ENCODE assay signal across 8 mouse cellular contexts in the genomic region with DNA sequence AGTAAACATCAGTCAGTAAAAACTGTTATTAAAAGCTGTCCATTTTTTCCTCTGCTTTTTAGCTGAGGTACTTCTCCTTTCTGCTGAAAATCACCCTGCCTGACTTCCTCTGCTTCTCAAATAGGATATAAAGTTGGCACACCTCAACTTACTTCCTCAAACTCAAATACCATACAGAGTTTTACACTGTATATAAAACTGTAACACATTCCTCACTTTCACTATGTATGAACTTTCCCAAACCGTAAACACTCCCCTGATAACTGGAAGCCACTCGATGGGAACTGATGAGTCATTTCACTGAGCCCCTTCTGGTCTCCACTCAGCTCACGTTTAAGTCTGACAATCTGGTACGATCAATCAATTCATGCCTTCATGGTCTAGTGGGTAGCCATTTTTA.
DNase-seq lines count a peak whose midpoint lies in the region; ATAC-seq and TF ChIP-seq lines count a peak whose summit lies in the region.
"Not testable (repeated sequence)": the region's sequence is repeated elsewhere in the genome, so short reads cannot be mapped to it uniquely, and the experiment has no call there.

No protein-coding gene starts in this region.

- not testable (repeated sequence) for H3K79me2 ChIP-seq in CH12.LX (replicated peaks; ENCODE audit: control insufficient read depth, extremely low read depth, insufficient read depth, poor library complexity, severe bottlenecking)
- peaks cover 90% of the 10 kb centered on the region; the same call in 1 of the 2 replicates for H3K79me2 ChIP-seq in macrophage (ENCODE audit: inconsistent target)

- not testable (repeated sequence) for H3K9me3 ChIP-seq in CH12.LX (replicated peaks; ENCODE audit: low read length); liver, postnatal 0 days (ENCODE audit: low read length)

- TF ChIP-seq CTCF in CH12.LX (conservative IDR thresholded peaks at IDR 0.05 in 1 of 2, IDR thresholded peaks at IDR 0.05 in 1 of 2; ENCODE audit: low read depth in 2 of 2, low read length in 2 of 2); liver, postnatal 0 days (IDR thresholded peaks at IDR 0.05; ENCODE audit: low read depth); spleen, adult 2 months (IDR thresholded peaks at IDR 0.05; ENCODE audit: extremely low read depth, insufficient read depth, insufficient read length, insufficient replicate concordance): not testable (repeated sequence)

- TF ChIP-seq POLR2A in CH12.LX (IDR thresholded peaks at IDR 0.05; ENCODE audit: low read depth, low read length); spleen, adult 2 months (IDR thresholded peaks at IDR 0.05; ENCODE audit: low read depth, low read length): not testable (repeated sequence)

- not testable (repeated sequence) for H3K4me3 ChIP-seq in CH12.LX (replicated peaks in 1 of 3; ENCODE audit: low read depth in 2 of 3, low read length in 2 of 3, poor library complexity in 1 of 3); liver, postnatal 0 days (ENCODE audit: low read depth, low read length); macrophage (ENCODE audit: inconsistent target); spleen, adult 2 months (ENCODE audit: extremely low read depth, insufficient read depth, insufficient read length)

- not testable (repeated sequence) for TF ChIP-seq RAD21 in CH12.LX (IDR thresholded peaks at IDR 0.05; ENCODE audit: low read depth, low read length)

- 29% methylated on average over 4 of the region's 4 CpGs for WGBS in liver, postnatal 0 days (ENCODE audit: insufficient replicate concordance)
- 10% methylated on average over 4 of the region's 4 CpGs for WGBS in macrophage (ENCODE audit: missing documents)
- WGBS in spleen, adult 2 months, result 9% methylated on average over 4 of the region's 4 CpGs

- peak; percentile 97 for ATAC-seq in common myeloid progenitor, adult 5-6 weeks (replicated peaks; ENCODE audit: low read depth, poor library complexity, severe bottlenecking)
- peak; percentile 43; the same call in 1 of the 2 replicates for ATAC-seq in liver, postnatal 0 days
- ATAC-seq in monocyte, adult 5-6 weeks (replicated peaks; ENCODE audit: insufficient number of reproducible peaks, low FRiP score, low TSS enrichment, poor library complexity, severe bottlenecking), result peak; percentile 89

- not testable (repeated sequence) for H3K27ac ChIP-seq in CH12.LX (ENCODE audit: insufficient read depth, low read depth)
- H3K27ac ChIP-seq in liver, postnatal 0 days (ENCODE audit: low read depth), result peak overlapping the region; percentile 39; the same call in 1 of the 2 replicates
- H3K27ac ChIP-seq in macrophage, result peak overlapping the region; percentile 31
- H3K27ac ChIP-seq in spleen, adult 2 months (ENCODE audit: insufficient read depth, low read length), result peak overlapping the region; percentile 86

- not testable (repeated sequence) for TF ChIP-seq EP300 in CH12.LX (IDR thresholded peaks at IDR 0.05; ENCODE audit: low read length); liver, postnatal 0 days (IDR thresholded peaks at IDR 0.05; ENCODE audit: low read depth)

- not testable (repeated sequence) for H3K36me3 ChIP-seq in CH12.LX (replicated peaks in 1 of 2; ENCODE audit: control insufficient read depth in 1 of 2, insufficient read depth in 1 of 2, low read length in 1 of 2); liver, postnatal 0 days (replicated peaks; ENCODE audit: insufficient read depth, low read length)
- peaks cover 29% of the 10 kb centered on the region for H3K36me3 ChIP-seq in macrophage (ENCODE audit: inconsistent target)
- peaks cover 11% of the 10 kb centered on the region for H3K36me3 ChIP-seq in spleen, adult 2 months (ENCODE audit: control insufficient read depth, insufficient read depth, low read length)

- H3K4me1 ChIP-seq in CH12.LX (ENCODE audit: control insufficient read depth in 1 of 2, insufficient read depth in 2 of 2), result peaks cover 5 to 30% of the 10 kb centered on the region in 2 experiments; a peak in 3 of 4 replicates
- not testable (repeated sequence) for H3K4me1 ChIP-seq in liver, postnatal 0 days (ENCODE audit: insufficient read depth)
- peaks cover 21% of the 10 kb centered on the region for H3K4me1 ChIP-seq in spleen, adult 2 months (ENCODE audit: control insufficient read depth, insufficient read depth, insufficient read length)

- not testable (repeated sequence) for H3K9ac ChIP-seq in CH12.LX (ENCODE audit: insufficient read depth, low read depth); liver, postnatal 0 days (replicated peaks)

- peak; percentile 20 for DNase-seq in 416B (ENCODE audit: low read depth)
- peak; percentile 29 for DNase-seq in CH12.LX (ENCODE audit: extremely low read depth)
- DNase-seq in MEL-GATA-1-ER (ENCODE audit: extremely low read depth, low read depth), result peak; percentile 47
- not testable (repeated sequence) for DNase-seq in liver, postnatal 0 days
- DNase-seq in spleen, adult 2 months (ENCODE audit: low read depth in 1 of 2, low spot score in 2 of 2), result peak in 1 of 2 experiments; percentile 50

- dilution Hi-C loops in CH12.LX (cut with MboI; ENCODE audit: extremely low pct_ligation_motif_present, extremely low pct_unique_long_range_greater_than_20kb, low sequenced_read_pairs), result not testable (repeated sequence)

- not testable (repeated sequence) for H3K27me3 ChIP-seq in CH12.LX (replicated peaks); liver, postnatal 0 days (ENCODE audit: insufficient read depth, low read length); spleen, adult 2 months (ENCODE audit: control insufficient read depth, insufficient read depth, low read length)

- in situ Hi-C loops in CH12.LX (cut with MboI; ENCODE audit: low pct_ligation_motif_present, low pct_unique_long_range_greater_than_20kb, low sequenced_read_pairs), result not testable (repeated sequence)

- H3K4me2 ChIP-seq in CH12.LX (ENCODE audit: insufficient read depth, low read depth, poor library complexity, severe bottlenecking); liver, postnatal 0 days (ENCODE audit: low read depth, low read length): not testable (repeated sequence)

TF ChIP-seq in CH12.LX, 34 proteins besides CTCF, POLR2A, EP300 and RAD21:
- TF ChIP-seq BHLHE40 (IDR thresholded peaks at IDR 0.05; ENCODE audit: low read depth, low read length), result peak; percentile 67

Comparison
In these comparisons a context has a peak if more than half of its experiments do, and no peak if none do; other contexts are left out.
1. ATAC-seq: peak in every context shown above with its lines; median percentile 97 in common myeloid progenitor, adult 5-6 weeks; 89 in monocyte, adult 5-6 weeks; 43 in liver, postnatal 0 days.